Mouse (Mus musculus): ENCODE data around the gene Setdb1. TPM values are rescaled to one million over a fixed set of nuclear protein-coding genes. Genes with fewer than 3 reads are reported as not detected.
A peak's percentile ranks its signal among the peaks of the same experiment; 100 is the strongest.

Gene Setdb1
- polyA plus RNA-seq, 1 experiment: 60.8 TPM

DNA sequence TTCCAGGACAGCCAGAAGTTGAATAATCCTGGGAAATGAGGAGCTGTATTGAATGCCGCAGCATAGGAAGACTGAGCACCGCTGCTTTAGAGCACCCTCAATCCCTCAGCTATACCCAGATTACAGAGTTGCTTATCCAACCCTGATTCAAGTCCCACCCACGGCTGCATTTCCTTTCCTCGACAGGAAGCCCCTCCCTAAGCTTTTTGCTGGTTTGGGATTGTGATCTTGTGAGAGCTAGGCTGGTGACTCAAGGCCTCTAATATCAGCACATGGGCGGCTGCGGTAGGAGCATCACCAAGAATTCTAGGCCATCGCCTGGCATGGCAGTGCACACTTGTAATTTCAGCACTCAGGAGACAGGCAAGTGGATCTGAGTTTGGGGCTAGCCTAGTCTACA lies 70.5 kb downstream of the Setdb1 start:
- no peak for TF ChIP-seq CTCF (IDR thresholded peaks at IDR 0.05; ENCODE audit: borderline replicate concordance, extremely low read depth, insufficient read depth, insufficient read length)
- TF ChIP-seq POLR2A (IDR thresholded peaks at IDR 0.05; ENCODE audit: borderline replicate concordance, extremely low read depth, insufficient read depth, insufficient read length, poor library complexity, severe bottlenecking): no peak
- no peak for DNase-seq (ENCODE audit: low read depth)

DNA sequence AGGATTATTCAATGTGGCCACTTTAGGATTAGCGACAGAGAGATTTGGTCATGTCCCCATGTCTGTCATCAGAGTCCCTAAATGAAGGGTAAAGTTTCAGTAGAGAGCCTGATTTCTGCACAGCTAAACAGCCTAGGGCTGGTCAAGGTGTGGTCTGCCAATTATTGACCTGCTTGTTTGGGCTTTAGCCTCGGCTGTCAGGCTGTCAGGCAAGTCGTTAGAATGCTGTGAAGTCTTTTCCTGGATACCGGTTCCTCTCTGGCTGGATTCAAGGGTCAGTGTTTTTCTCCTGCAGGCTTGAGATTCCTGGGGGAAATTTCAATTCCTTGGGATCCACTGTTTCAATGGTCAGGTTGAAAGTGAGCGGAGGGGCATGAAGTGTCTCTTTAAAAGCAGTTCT lies 71.0 kb downstream of the Setdb1 start:
- TF ChIP-seq CTCF (IDR thresholded peaks at IDR 0.05; ENCODE audit: borderline replicate concordance, extremely low read depth, insufficient read depth, insufficient read length): no peak
- TF ChIP-seq POLR2A (IDR thresholded peaks at IDR 0.05; ENCODE audit: borderline replicate concordance, extremely low read depth, insufficient read depth, insufficient read length, poor library complexity, severe bottlenecking): no peak
- no peak for DNase-seq (ENCODE audit: low read depth)

DNA sequence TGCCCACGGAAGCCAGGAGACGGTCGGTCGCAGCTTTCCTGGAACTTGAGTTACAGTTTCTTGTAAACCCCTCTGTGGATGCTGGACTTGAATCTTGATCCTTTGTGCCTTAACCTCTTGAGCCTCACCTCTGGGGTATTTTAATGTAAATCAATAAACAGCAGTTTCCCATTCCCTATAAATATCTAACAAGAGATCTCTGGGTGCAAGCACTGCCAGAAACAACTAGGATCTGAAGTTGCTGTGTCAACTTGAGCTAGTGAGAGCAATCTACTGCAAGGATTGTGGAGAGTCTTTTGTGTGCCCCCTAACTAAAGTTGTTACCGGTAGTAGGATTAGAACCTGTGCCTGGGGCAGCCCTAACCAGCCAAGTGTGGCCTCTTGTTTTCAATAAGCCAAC lies 71.6 kb downstream of the Setdb1 start:
- DNase-seq (ENCODE audit: low read depth): no peak
- TF ChIP-seq POLR2A (IDR thresholded peaks at IDR 0.05; ENCODE audit: borderline replicate concordance, extremely low read depth, insufficient read depth, insufficient read length, poor library complexity, severe bottlenecking) (no peak), CTCF (IDR thresholded peaks at IDR 0.05; ENCODE audit: borderline replicate concordance, extremely low read depth, insufficient read depth, insufficient read length) (no peak)

DNA sequence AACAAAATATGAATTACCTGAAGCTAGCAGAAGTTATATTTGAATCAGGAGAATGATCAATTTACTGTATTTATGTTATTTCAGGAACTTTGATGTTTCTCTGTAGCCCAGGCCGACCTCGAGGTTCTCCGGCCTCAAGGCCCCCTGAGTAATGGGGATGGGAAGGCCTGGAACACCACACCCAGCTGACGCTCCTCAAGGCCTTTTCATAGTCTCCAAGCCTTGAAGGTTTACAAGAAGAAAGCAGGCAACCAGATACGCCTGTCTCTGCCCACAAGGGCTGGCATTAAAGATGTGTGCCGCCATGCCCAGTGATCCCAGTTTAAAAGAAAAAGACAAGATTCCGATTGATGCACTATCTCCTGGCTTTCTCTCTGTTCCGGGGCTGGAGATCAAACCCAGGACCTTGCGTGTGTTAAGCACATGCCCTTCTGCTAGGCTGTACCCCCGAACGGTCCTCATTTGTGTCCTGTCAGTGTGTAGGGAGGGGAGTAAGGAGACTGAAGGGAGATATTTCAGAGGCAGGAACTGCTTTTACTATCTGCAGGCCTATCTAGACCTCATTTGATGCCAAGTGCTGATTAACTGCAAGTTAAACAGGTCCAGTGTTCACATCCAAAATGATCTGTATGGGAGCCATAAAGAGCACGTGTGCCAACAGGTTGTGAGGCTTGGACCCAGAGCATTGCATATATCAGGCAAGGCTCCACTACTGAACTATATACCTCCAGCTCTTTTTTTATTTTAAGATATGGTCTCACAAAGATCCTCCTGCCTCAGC lies 72.3 kb downstream of the Setdb1 start:
- no peak for DNase-seq (ENCODE audit: low read depth)
- TF ChIP-seq POLR2A (IDR thresholded peaks at IDR 0.05; ENCODE audit: borderline replicate concordance, extremely low read depth, insufficient read depth, insufficient read length, poor library complexity, severe bottlenecking): no peak
- no peak for TF ChIP-seq CTCF (IDR thresholded peaks at IDR 0.05; ENCODE audit: borderline replicate concordance, extremely low read depth, insufficient read depth, insufficient read length)

DNA sequence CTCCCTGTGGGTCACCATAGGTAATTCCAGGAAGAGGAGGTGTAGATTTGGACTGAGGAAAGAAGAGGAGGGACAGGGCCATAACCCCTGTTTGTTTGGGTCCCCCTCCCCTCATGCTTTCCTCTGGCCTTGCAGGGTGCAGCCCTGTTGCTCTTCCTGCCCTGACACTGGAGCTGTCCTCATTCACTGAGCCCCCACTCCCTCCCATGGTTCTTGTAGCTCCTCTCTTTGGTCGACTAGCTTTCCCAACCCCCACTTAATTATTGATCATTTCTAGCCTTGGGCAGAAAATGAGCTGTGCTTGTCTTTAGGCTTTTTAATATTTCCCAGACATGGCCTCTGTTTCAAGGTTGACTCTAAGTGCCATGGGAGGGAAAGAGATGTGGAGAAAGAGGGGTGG lies 72.9 kb downstream of the Setdb1 start:
- DNase-seq (ENCODE audit: low read depth): no peak
- no peak for TF ChIP-seq CTCF (IDR thresholded peaks at IDR 0.05; ENCODE audit: borderline replicate concordance, extremely low read depth, insufficient read depth, insufficient read length)
- no peak for TF ChIP-seq POLR2A (IDR thresholded peaks at IDR 0.05; ENCODE audit: borderline replicate concordance, extremely low read depth, insufficient read depth, insufficient read length, poor library complexity, severe bottlenecking)

DNA sequence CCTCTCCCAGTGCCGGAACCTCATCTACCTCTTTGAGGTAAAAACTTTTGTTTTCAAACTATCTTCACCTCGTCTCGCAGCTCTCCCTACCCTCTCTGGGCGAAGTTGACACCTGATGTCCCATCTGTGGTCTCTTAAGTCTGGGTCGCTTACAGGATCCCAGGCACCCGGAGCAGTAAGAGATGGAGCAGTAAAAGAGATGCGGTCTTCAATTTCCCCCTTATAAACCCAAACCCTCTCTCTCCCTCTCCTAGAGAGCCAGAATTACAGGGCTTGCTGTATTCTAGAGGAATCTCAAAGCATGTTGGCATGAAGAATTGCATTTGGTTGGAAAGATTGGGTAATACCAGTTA lies 73.4 kb downstream of the Setdb1 start:
- DNase-seq (ENCODE audit: low read depth): no peak

DNA sequence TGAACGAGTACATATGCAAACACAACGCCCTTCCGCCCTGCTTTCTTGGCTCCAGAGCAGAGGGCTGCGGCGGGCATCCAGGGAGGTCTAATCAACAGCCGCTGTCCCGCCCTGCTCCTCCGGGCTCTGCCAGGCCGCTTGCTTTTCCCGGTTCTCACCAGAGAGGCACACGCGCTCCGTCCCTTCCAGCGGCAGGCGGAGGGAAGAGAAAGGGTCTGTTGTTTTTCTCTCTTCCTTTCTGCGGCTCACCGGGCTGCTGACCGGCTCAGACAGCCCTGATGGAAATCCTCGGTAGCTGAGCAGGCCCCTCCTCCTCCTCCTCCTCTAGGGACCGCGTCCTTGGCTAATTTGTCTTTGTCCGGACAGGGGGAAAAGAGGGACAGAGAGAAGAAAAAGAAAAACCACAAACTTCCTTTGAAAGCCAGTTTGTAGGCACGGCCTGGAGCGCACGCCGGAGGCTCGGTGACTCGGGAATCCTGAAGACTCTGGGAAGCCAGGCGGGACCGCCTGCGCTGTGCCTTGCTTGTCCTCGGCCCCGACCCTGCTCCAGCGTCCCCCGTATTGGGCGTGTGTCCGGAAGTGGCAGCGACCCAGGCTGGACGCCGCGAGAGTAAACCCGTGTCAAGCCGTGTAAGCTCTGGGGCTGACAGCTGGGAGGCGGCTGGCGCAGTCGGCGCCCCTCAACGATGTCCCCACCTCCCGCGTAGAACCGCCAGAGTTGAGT lies 74.0 kb downstream of the Setdb1 start:
- TF ChIP-seq CTCF (IDR thresholded peaks at IDR 0.05; ENCODE audit: borderline replicate concordance, extremely low read depth, insufficient read depth, insufficient read length) (peak; percentile 24; the same call in 1 of the 2 replicates), POLR2A (IDR thresholded peaks at IDR 0.05; ENCODE audit: borderline replicate concordance, extremely low read depth, insufficient read depth, insufficient read length, poor library complexity, severe bottlenecking) (peak; percentile 53; the same call in 1 of the 2 replicates)
- peak; percentile 91 for DNase-seq (ENCODE audit: low read depth)

More for the DNA sequence above, 73.4 kb downstream of the Setdb1 start:
- TF ChIP-seq POLR2A (IDR thresholded peaks at IDR 0.05; ENCODE audit: borderline replicate concordance, extremely low read depth, insufficient read depth, insufficient read length, poor library complexity, severe bottlenecking) (no peak), CTCF (IDR thresholded peaks at IDR 0.05; ENCODE audit: borderline replicate concordance, extremely low read depth, insufficient read depth, insufficient read length) (no peak)

DNA sequence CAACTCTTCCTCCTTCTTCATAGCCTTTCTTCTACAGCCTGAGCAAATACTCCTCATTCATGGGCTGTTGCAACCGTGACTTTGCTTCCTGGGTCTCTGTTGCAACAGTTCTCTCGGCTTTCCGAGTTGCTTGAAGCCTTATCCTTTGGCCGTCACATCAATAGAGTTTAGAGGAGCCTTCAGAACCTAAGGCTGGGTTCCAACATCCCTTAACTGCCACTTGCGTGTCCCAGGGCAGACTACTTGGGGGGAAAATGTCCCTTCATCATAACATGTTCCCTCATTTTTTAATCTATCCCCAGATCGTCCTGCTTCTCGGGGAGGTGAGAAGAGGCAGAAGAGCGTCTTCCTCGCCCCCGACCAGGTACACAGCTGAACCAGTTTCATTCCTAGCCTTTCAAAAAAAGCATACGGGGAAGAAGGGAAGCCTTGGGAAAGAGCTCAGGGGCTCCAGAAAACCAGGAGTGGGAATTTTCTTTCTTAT lies 74.6 kb downstream of the Setdb1 start:
- peak; percentile 64 for DNase-seq (ENCODE audit: low read depth)
- TF ChIP-seq POLR2A (IDR thresholded peaks at IDR 0.05; ENCODE audit: borderline replicate concordance, extremely low read depth, insufficient read depth, insufficient read length, poor library complexity, severe bottlenecking) (no peak), CTCF (IDR thresholded peaks at IDR 0.05; ENCODE audit: borderline replicate concordance, extremely low read depth, insufficient read depth, insufficient read length) (no peak)

DNA sequence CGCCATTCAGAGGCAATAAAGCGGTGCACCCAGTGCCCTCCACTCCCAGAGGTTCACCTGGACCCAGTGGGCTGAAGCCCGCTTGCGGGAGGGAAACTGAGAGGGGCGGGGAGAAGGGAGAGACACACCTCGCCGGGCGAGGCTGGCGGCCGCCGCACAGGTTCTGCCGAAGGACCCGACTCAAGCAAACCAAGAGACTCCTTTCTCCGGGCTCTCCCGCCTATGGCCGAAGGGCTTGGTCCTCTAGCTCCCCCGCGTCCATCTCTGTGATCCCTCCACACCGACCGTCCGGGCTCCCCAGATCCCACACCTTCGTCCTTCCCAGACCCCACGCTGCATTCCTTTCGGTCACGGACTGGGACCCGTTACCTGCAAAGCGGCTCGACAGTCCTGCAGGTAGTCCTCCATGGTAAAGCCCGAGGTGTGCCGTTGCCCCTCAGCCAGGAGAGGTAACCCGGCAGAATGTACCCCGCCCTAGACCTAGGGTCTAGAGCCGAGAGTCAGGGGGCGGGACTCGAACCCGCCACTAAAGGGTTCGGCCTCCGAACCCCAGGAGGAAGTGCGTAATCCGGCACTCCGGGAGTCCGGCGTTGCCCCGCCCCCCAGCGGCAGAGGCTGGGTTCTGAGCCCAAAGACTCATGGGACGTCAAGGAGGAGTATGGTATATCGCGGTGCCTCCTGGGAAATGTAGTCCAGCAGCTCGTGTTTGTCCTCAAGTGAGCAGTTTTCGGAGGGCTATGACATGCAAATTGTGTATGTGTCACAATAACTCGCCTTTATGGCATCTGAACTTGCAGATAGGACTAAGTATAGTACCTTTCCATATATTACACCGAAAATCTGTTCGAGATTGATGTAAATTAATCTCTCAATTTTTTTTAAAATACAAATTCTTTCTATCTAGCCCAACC lies 75.5 kb downstream of the Setdb1 start, which contains the start of the genes Mindy1 and Prune1:
TSS of gene Mindy1 (plus strand) at position 130 of the 911 bp plus-strand sequence.
TSS of gene Prune1 (minus strand) at position 861 of the 911 bp plus-strand sequence.
- TF ChIP-seq CTCF (IDR thresholded peaks at IDR 0.05; ENCODE audit: borderline replicate concordance, extremely low read depth, insufficient read depth, insufficient read length) (peak; percentile 30; the same call in 1 of the 2 replicates), POLR2A (IDR thresholded peaks at IDR 0.05; ENCODE audit: borderline replicate concordance, extremely low read depth, insufficient read depth, insufficient read length, poor library complexity, severe bottlenecking) (no peak)
- DNase-seq (ENCODE audit: low read depth): peak; percentile 99

DNA sequence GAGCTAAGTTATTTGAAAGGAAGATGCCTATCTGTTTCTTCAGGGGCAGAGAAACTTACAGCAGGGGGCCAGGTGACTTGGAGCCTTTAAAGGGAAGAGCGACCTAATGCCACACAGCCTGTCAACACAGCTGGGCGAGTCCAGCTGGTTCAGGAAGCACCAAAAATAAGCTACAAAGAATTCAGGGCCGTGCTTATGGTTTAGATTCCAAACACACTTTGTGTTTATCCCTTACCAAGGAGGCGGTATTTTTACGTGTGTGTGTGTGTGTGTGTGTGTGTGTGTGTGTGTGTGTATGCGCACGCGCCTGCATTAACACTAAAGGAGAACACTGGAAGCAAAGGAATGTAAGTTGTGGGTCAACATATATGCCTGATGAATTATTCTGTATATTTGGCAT lies 76.3 kb downstream of the Setdb1 start:
- peak; percentile 55 for DNase-seq (ENCODE audit: low read depth)
- no peak for TF ChIP-seq POLR2A (IDR thresholded peaks at IDR 0.05; ENCODE audit: borderline replicate concordance, extremely low read depth, insufficient read depth, insufficient read length, poor library complexity, severe bottlenecking)
- TF ChIP-seq CTCF (IDR thresholded peaks at IDR 0.05; ENCODE audit: borderline replicate concordance, extremely low read depth, insufficient read depth, insufficient read length): no peak

Data from brain, embryonic 14.5 days (tissue).